Mouse (Mus musculus): ENCODE measurements around the gene Erich4. TPM values are rescaled to one million over a fixed set of nuclear protein-coding genes. Genes with fewer than 3 reads are reported as not detected.

Gene Erich4
- polyA plus RNA-seq, 2 experiments, result 0.51 to 0.52 TPM

DNA sequence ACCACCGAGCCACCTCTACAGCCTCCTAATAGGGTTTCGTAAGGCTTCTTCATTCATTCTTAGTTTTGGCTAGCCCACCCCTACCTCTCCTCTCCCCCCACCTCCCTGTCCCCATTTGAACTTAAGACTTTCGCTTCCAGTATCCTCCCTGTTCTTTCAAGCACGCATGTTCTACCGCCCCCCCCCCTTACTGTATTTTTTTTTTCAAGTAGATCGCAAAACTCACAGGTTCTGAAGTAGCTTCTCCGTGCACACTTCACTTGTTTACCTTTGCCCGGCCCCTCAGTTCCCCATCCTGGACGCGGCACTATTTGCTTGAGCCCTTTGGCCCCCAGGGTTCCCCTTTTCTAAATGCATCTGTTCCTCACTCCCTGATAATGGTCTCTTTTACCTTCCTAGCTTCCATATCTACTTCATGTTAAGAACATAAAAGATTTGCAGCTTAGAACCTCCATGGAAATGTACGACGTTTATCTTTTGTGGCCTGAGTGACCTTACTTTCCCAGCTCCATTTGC is 36.6 kb upstream of the Erich4 start:
- H3K4me3 ChIP-seq (ENCODE audit: insufficient read depth in 1 of 2, low read depth in 2 of 2, low read length in 2 of 2), result no peak overlapping the region
- H3K9ac ChIP-seq (replicated peaks), result no peak overlapping the region
- no peaks in the 10 kb centered on the region for H3K27me3 ChIP-seq (ENCODE audit: control insufficient read depth, insufficient read depth, low read length)
- 28% methylated on average over 12 of the region's 12 CpGs for WGBS (ENCODE audit: insufficient replicate concordance)
- H3K36me3 ChIP-seq (replicated peaks; ENCODE audit: control insufficient read depth, insufficient read depth, low read depth), result no peaks in the 10 kb centered on the region
- H3K27ac ChIP-seq, result no peak overlapping the region
- no peak for DNase-seq (ENCODE audit: low read depth in 3 of 3, low spot score in 3 of 3)
- TF ChIP-seq EP300 (IDR thresholded peaks at IDR 0.05; ENCODE audit: low read depth) (no peak), CTCF (IDR thresholded peaks at IDR 0.05; ENCODE audit: low read depth) (no peak)
- peaks cover 0 to 12% of the 10 kb centered on the region in 2 experiments for H3K4me1 ChIP-seq (replicated peaks; ENCODE audit: control insufficient read depth in 2 of 2, insufficient read depth in 2 of 2, low read length in 1 of 2)
- H3K4me2 ChIP-seq (ENCODE audit: low read depth), result no peak overlapping the region
- H3K9me3 ChIP-seq (ENCODE audit: control insufficient read depth, low read length), result no peaks in the 10 kb centered on the region
- ATAC-seq (ENCODE audit: insufficient read depth), result no peak

DNA sequence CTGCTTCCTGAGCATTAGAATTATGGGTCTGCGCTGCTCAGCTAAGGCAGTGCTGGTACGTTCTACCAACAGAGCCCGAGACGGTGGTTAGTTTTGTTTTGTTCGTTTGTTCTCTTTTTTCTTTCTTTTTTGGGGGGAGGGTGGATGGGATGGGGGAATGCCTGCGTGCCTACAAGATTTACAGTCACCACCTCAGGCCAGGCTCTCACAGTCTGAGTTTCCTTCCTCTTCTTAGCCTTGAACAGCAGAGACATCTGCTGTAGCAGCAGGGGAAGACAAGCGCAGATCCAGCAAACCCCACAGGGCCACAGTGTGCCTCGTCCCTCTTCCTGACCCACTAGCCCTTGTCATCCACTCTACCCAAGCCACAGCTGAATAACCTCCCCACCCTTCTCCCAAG is 35.6 kb upstream of the Erich4 start:
- Histone ChIP-seq H3K4me1 (replicated peaks; ENCODE audit: control insufficient read depth in 2 of 2, insufficient read depth in 2 of 2, low read length in 1 of 2) (peaks cover 0 to 12% of the 10 kb centered on the region in 2 experiments; a peak in 3 of 4 replicates), H3K9ac (replicated peaks) (no peak overlapping the region), H3K36me3 (replicated peaks; ENCODE audit: control insufficient read depth, insufficient read depth, low read depth) (no peaks in the 10 kb centered on the region), H3K4me3 (ENCODE audit: insufficient read depth in 1 of 2, low read depth in 2 of 2, low read length in 2 of 2) (no peak overlapping the region), H3K4me2 (ENCODE audit: low read depth) (no peak overlapping the region), H3K27me3 (ENCODE audit: control insufficient read depth, insufficient read depth, low read length) (no peaks in the 10 kb centered on the region), H3K9me3 (ENCODE audit: control insufficient read depth, low read length) (no peaks in the 10 kb centered on the region), H3K27ac (no peak overlapping the region)
- DNase-seq (ENCODE audit: low read depth in 3 of 3, low spot score in 3 of 3) (no peak), ATAC-seq (ENCODE audit: insufficient read depth) (no peak)
- WGBS (ENCODE audit: insufficient replicate concordance), result 25% methylated on average over 8 of the region's 8 CpGs
- TF ChIP-seq CTCF (IDR thresholded peaks at IDR 0.05; ENCODE audit: low read depth) (peak; percentile 34; the same call in 1 of the 2 replicates), EP300 (IDR thresholded peaks at IDR 0.05; ENCODE audit: low read depth) (no peak)

GRCm38 (mm10) chr7:25649839-25650238 is 34.1 kb upstream of the Erich4 start:
- Histone ChIP-seq H3K36me3 (replicated peaks; ENCODE audit: control insufficient read depth, insufficient read depth, low read depth) (no peaks in the 10 kb centered on the region), H3K4me3 (ENCODE audit: insufficient read depth in 1 of 2, low read depth in 2 of 2, low read length in 2 of 2) (no peak overlapping the region), H3K9me3 (ENCODE audit: control insufficient read depth, low read length) (no peaks in the 10 kb centered on the region), H3K4me2 (ENCODE audit: low read depth) (no peak overlapping the region), H3K27me3 (ENCODE audit: control insufficient read depth, insufficient read depth, low read length) (no peaks in the 10 kb centered on the region), H3K4me1 (replicated peaks; ENCODE audit: control insufficient read depth in 2 of 2, insufficient read depth in 2 of 2, low read length in 1 of 2) (peaks cover 0 to 8% of the 10 kb centered on the region in 2 experiments; a peak in 2 of 4 replicates), H3K27ac (no peak overlapping the region; the same call in 1 of the 2 replicates), H3K9ac (replicated peaks) (no peak overlapping the region)
- no peak for DNase-seq (ENCODE audit: low read depth in 3 of 3, low spot score in 3 of 3)
- no peak for ATAC-seq (ENCODE audit: insufficient read depth)
- WGBS (ENCODE audit: insufficient replicate concordance), result 15% methylated on average over 5 of the region's 5 CpGs
- TF ChIP-seq CTCF (IDR thresholded peaks at IDR 0.05; ENCODE audit: low read depth) (no peak), EP300 (IDR thresholded peaks at IDR 0.05; ENCODE audit: low read depth) (no peak)

DNA sequence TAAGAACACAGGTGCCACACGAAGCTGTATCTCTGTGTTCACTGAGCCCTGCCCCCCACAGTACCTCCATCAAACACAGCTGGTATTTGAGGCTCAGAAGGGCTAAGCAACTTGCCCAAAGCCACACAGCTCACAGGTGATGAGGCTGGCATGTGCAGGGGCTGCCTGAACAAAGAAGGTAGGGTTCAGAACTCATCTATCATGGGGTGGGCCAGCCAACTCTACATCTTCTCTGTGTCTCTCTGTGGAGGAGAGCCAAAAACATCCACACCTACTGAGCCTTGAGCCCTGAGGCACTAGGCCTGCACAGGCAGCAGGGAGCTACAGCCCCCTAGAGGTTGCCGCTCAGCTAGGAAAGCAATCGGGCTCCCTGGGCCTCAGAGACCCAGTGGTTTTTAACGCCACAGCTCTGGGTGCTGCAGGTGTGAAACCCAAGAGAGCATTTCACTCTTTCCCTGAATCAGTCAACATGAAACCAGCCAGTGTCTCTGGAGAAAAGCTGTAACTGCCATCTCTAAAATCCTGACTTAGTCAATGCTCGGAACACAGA is 32.0 kb upstream of the Erich4 start:
- WGBS (ENCODE audit: insufficient replicate concordance), result 47% methylated on average over 5 of the region's 5 CpGs

DNA sequence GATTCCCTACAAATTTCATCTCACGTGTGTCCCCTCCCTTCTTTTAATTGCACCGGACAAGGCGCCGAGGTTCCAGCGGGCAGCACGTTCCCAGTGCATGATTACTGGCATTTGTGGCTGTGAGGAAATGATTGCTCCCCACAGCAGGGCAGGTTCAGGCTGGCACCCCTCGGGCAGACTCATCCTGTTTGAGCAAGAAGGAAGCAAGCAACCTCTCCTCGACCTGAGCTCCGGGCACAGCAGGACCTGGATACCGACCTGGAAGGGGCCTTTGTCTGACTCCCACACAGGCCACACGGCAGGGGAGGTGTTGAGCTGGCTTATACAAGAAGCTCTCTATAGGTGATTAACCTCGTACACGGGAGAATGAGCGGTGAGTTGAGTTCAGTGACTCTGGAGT is 29.4 kb upstream of the Erich4 start:
- Histone ChIP-seq H3K4me3 (ENCODE audit: insufficient read depth in 1 of 2, low read depth in 2 of 2, low read length in 2 of 2) (no peak overlapping the region), H3K9me3 (ENCODE audit: control insufficient read depth, low read length) (no peaks in the 10 kb centered on the region), H3K9ac (replicated peaks) (no peak overlapping the region), H3K27ac (no peak overlapping the region), H3K4me2 (ENCODE audit: low read depth) (no peak overlapping the region), H3K27me3 (ENCODE audit: control insufficient read depth, insufficient read depth, low read length) (no peaks in the 10 kb centered on the region), H3K4me1 (replicated peaks; ENCODE audit: control insufficient read depth in 2 of 2, insufficient read depth in 2 of 2, low read length in 1 of 2) (peaks cover 0 to 5% of the 10 kb centered on the region in 2 experiments; a peak in 2 of 4 replicates), H3K36me3 (replicated peaks; ENCODE audit: control insufficient read depth, insufficient read depth, low read depth) (no peaks in the 10 kb centered on the region)
- DNase-seq (ENCODE audit: low read depth in 3 of 3, low spot score in 3 of 3) (no peak), ATAC-seq (ENCODE audit: insufficient read depth) (no peak)
- TF ChIP-seq CTCF (IDR thresholded peaks at IDR 0.05; ENCODE audit: low read depth) (no peak), EP300 (IDR thresholded peaks at IDR 0.05; ENCODE audit: low read depth) (no peak)
- WGBS (ENCODE audit: insufficient replicate concordance), result 42% methylated on average over 14 of the region's 14 CpGs

More for the DNA sequence above, 32.0 kb upstream of the Erich4 start:
- TF ChIP-seq EP300 (IDR thresholded peaks at IDR 0.05; ENCODE audit: low read depth) (no peak), CTCF (IDR thresholded peaks at IDR 0.05; ENCODE audit: low read depth) (peak; percentile 70)
- H3K27me3 ChIP-seq (ENCODE audit: control insufficient read depth, insufficient read depth, low read length), result no peaks in the 10 kb centered on the region
- no peaks in the 10 kb centered on the region for H3K9me3 ChIP-seq (ENCODE audit: control insufficient read depth, low read length)
- no peak overlapping the region for H3K4me3 ChIP-seq (ENCODE audit: insufficient read depth in 1 of 2, low read depth in 2 of 2, low read length in 2 of 2)
- ATAC-seq (ENCODE audit: insufficient read depth), result no peak
- no peak overlapping the region for H3K4me2 ChIP-seq (ENCODE audit: low read depth)
- no peak for DNase-seq (ENCODE audit: low read depth in 3 of 3, low spot score in 3 of 3)
- H3K36me3 ChIP-seq (replicated peaks; ENCODE audit: control insufficient read depth, insufficient read depth, low read depth), result no peaks in the 10 kb centered on the region
- peaks cover 0 to 8% of the 10 kb centered on the region in 2 experiments; a peak in 2 of 4 replicates for H3K4me1 ChIP-seq (replicated peaks; ENCODE audit: control insufficient read depth in 2 of 2, insufficient read depth in 2 of 2, low read length in 1 of 2)
- H3K9ac ChIP-seq (replicated peaks), result no peak overlapping the region
- H3K27ac ChIP-seq, result no peak overlapping the region
